In the genomic region with DNA sequence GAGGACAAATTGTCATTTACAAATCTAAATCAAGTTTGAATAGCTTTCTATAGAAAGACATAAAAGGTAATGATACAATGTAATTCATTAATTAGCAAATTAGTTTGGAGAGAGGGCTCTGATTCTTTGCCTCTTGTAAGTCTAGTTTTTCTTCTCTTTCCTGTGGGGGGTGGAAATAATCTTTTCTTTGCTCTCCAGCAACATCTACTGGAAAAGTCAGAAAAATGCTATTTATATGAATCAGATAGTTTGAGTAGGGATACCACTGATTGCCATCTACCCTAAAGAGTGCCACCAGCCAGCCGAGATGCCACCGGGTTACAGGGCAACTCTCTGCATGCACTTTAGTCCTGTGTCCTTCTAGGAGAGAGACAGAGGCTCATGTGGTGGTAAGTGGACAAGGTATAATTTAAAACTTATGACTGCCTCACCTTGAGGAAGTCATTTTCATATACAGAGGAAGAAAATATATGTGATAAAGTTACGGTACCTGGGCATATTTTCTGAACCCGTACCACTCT, we compare ENCODE assay signal across 11 mouse cellular contexts.
DNase-seq lines count a peak whose midpoint lies in the region; ATAC-seq lines count a peak whose summit lies in the region.
"Had no signal": no experiment of that assay in that cellular context is flagged by ENCODE, and none has a peak within 500 bp of the region (broad histone marks: within the 10 kb centered on the region; RNA-seq: fewer than 3 reads in every experiment).

No protein-coding gene starts in this region.

- no peak overlapping the region for H3K9ac ChIP-seq in forebrain, embryonic 13.5 days
- H3K9ac ChIP-seq in forebrain, embryonic 11.5 days (ENCODE audit: low read length) = no peak overlapping the region
- no peak overlapping the region for H3K9ac ChIP-seq in forebrain, embryonic 14.5 days (ENCODE audit: low read length)
- H3K9ac ChIP-seq in hindbrain, embryonic 15.5 days = no peak overlapping the region
- H3K9ac ChIP-seq in midbrain, embryonic 16.5 days (ENCODE audit: low read depth, low read length) = peak overlapping the region; percentile 74
- H3K9ac ChIP-seq: lung, embryonic 15.5 days had no signal

- no peak for DNase-seq in forebrain, embryonic 11.5 days (ENCODE audit: low spot score)
- peak; percentile 58 for DNase-seq in forebrain, embryonic 14.5 days (ENCODE audit: low spot score)
- DNase-seq in lung, adult 18-20 months = no peak
- no peak for DNase-seq in cerebellum, adult 9-11 months
- no peak for DNase-seq in cerebellum, adult 11 months
- DNase-seq: thymus, adult 18-20 months had no signal

- no peaks in the 10 kb centered on the region for H3K9me3 ChIP-seq in forebrain, embryonic 13.5 days (replicated peaks)
- H3K9me3 ChIP-seq in forebrain, embryonic 11.5 days (ENCODE audit: control insufficient read depth, low read length) = no peaks in the 10 kb centered on the region
- no peaks in the 10 kb centered on the region for H3K9me3 ChIP-seq in forebrain, embryonic 14.5 days (replicated peaks; ENCODE audit: control insufficient read depth, low read length)
- H3K9me3 ChIP-seq in hindbrain, embryonic 15.5 days = no peaks in the 10 kb centered on the region
- no peaks in the 10 kb centered on the region for H3K9me3 ChIP-seq in midbrain, embryonic 16.5 days (replicated peaks; ENCODE audit: control insufficient read depth, low read length, poor library complexity, severe bottlenecking)
- H3K9me3 ChIP-seq: lung, embryonic 15.5 days had no signal

- peak overlapping the region; percentile 67 for H3K4me2 ChIP-seq in forebrain, embryonic 13.5 days
- H3K4me2 ChIP-seq in forebrain, embryonic 11.5 days (ENCODE audit: low read depth, low read length, severe bottlenecking) = no peak overlapping the region
- H3K4me2 ChIP-seq in forebrain, embryonic 14.5 days (ENCODE audit: low read length) = peak overlapping the region; percentile 54
- H3K4me2 ChIP-seq in hindbrain, embryonic 15.5 days = peak overlapping the region; percentile 55
- peak overlapping the region; percentile 78 for H3K4me2 ChIP-seq in midbrain, embryonic 16.5 days (ENCODE audit: low read length)
- H3K4me2 ChIP-seq: lung, embryonic 15.5 days had no signal

- H3K27me3 ChIP-seq in forebrain, embryonic 13.5 days = no peaks in the 10 kb centered on the region
- no peaks in the 10 kb centered on the region; the same call in 1 of the 2 replicates for H3K27me3 ChIP-seq in forebrain, embryonic 11.5 days (ENCODE audit: control insufficient read depth, insufficient read depth, low read length)
- no peaks in the 10 kb centered on the region for H3K27me3 ChIP-seq in forebrain, embryonic 14.5 days (replicated peaks; ENCODE audit: control insufficient read depth, insufficient read depth, low read length)
- H3K27me3 ChIP-seq in hindbrain, embryonic 15.5 days = no peaks in the 10 kb centered on the region
- H3K27me3 ChIP-seq in midbrain, embryonic 16.5 days (ENCODE audit: control insufficient read depth, insufficient read depth, low read depth, low read length) = no peaks in the 10 kb centered on the region

- 83% methylated on average over 4 of the region's 4 CpGs for WGBS in forebrain, embryonic 13.5 days
- 86% methylated on average over 4 of the region's 4 CpGs for WGBS in forebrain, embryonic 11.5 days
- WGBS in forebrain, embryonic 14.5 days = 86% methylated on average over 4 of the region's 4 CpGs
- whole genome bisulfite sequencing in hindbrain, embryonic 15.5 days = 62% methylated on average over 4 of the region's 4 CpGs
- 70% methylated on average over 4 of the region's 4 CpGs for WGBS in midbrain, embryonic 16.5 days

- H3K4me3 ChIP-seq in forebrain, embryonic 13.5 days = peak overlapping the region; percentile 50
- no peak overlapping the region for H3K4me3 ChIP-seq in forebrain, embryonic 11.5 days (ENCODE audit: low read depth, low read length)
- H3K4me3 ChIP-seq in forebrain, embryonic 14.5 days (ENCODE audit: low read depth, low read length) = peak overlapping the region; percentile 41; the same call in 1 of the 2 replicates
- H3K4me3 ChIP-seq in hindbrain, embryonic 15.5 days = peak overlapping the region; percentile 40
- H3K4me3 ChIP-seq in midbrain, embryonic 16.5 days (ENCODE audit: low read depth, low read length) = peak overlapping the region; percentile 46
- H3K4me3 ChIP-seq: lung, embryonic 15.5 days; myocyte had no signal

- peaks cover 56% of the 10 kb centered on the region for H3K4me1 ChIP-seq in forebrain, embryonic 13.5 days
- no peaks in the 10 kb centered on the region; the same call in 1 of the 2 replicates for H3K4me1 ChIP-seq in forebrain, embryonic 11.5 days (replicated peaks; ENCODE audit: control insufficient read depth, insufficient read depth, low read length)
- peaks cover 34% of the 10 kb centered on the region for H3K4me1 ChIP-seq in forebrain, embryonic 14.5 days (ENCODE audit: control insufficient read depth, insufficient read depth, low read length)
- H3K4me1 ChIP-seq in hindbrain, embryonic 15.5 days (replicated peaks) = peaks cover 38% of the 10 kb centered on the region
- H3K4me1 ChIP-seq in midbrain, embryonic 16.5 days (ENCODE audit: control insufficient read depth, insufficient read depth, low read length) = peaks cover 42% of the 10 kb centered on the region
- H3K4me1 ChIP-seq: lung, embryonic 15.5 days had no signal

- no peaks in the 10 kb centered on the region for H3K36me3 ChIP-seq in forebrain, embryonic 13.5 days (ENCODE audit: poor library complexity, severe bottlenecking)
- no peaks in the 10 kb centered on the region for H3K36me3 ChIP-seq in forebrain, embryonic 11.5 days (ENCODE audit: control insufficient read depth, insufficient read depth, low read length)
- H3K36me3 ChIP-seq in forebrain, embryonic 14.5 days (ENCODE audit: control insufficient read depth, insufficient read depth, low read length) = no peaks in the 10 kb centered on the region
- no peaks in the 10 kb centered on the region for H3K36me3 ChIP-seq in hindbrain, embryonic 15.5 days
- H3K36me3 ChIP-seq in midbrain, embryonic 16.5 days (ENCODE audit: control insufficient read depth, insufficient read depth, low read length) = no peaks in the 10 kb centered on the region
- H3K36me3 ChIP-seq: lung, embryonic 15.5 days had no signal

- no peak overlapping the region for H3K27ac ChIP-seq in forebrain, embryonic 13.5 days
- no peak overlapping the region for H3K27ac ChIP-seq in forebrain, embryonic 11.5 days (ENCODE audit: low read depth, low read length)
- no peak overlapping the region for H3K27ac ChIP-seq in forebrain, embryonic 14.5 days (ENCODE audit: low read depth, low read length)
- H3K27ac ChIP-seq in hindbrain, embryonic 15.5 days (replicated peaks) = no peak overlapping the region
- H3K27ac ChIP-seq in midbrain, embryonic 16.5 days (ENCODE audit: low read length) = peak overlapping the region; percentile 79
- H3K27ac ChIP-seq: lung, embryonic 15.5 days had no signal

- ATAC-seq in forebrain, embryonic 13.5 days = no peak
- ATAC-seq in forebrain, embryonic 11.5 days (replicated peaks; ENCODE audit: low FRiP score) = no peak
- no peak for ATAC-seq in forebrain, embryonic 14.5 days
- no peak for ATAC-seq in hindbrain, embryonic 15.5 days (ENCODE audit: low FRiP score, low read depth)
- no peak for ATAC-seq in midbrain, embryonic 16.5 days
